Mouse (Mus musculus): ENCODE measurements at regions not wholly inside any gene's neighbourhood (a gene's known extent, or its start where the extent isn't known, plus 50 kb on each side); places are given as distances from the start of the nearest gene placed in this dataset.

DNA sequence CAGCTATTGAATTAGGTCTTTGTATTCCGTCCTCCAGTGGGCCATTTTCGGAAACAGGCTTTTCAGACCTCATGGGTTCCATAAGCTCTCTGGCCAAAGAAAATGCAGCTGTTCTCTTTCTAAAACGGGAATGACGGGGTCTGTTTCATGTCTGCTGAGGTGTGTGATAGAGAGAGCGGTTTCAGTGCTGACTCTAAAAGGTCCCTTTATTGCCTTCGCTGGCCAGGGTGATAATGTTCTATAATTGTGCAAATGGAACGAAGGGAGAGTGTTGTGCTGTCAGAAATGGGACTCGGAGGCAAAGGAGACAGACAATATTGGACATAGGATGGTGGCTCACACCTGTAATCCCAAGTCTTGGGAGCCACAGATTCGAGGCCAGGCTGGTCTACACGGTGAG lies 53.5 kb upstream of the Osbpl8 start:
- no peak for DNase-seq (ENCODE audit: low spot score)

DNA sequence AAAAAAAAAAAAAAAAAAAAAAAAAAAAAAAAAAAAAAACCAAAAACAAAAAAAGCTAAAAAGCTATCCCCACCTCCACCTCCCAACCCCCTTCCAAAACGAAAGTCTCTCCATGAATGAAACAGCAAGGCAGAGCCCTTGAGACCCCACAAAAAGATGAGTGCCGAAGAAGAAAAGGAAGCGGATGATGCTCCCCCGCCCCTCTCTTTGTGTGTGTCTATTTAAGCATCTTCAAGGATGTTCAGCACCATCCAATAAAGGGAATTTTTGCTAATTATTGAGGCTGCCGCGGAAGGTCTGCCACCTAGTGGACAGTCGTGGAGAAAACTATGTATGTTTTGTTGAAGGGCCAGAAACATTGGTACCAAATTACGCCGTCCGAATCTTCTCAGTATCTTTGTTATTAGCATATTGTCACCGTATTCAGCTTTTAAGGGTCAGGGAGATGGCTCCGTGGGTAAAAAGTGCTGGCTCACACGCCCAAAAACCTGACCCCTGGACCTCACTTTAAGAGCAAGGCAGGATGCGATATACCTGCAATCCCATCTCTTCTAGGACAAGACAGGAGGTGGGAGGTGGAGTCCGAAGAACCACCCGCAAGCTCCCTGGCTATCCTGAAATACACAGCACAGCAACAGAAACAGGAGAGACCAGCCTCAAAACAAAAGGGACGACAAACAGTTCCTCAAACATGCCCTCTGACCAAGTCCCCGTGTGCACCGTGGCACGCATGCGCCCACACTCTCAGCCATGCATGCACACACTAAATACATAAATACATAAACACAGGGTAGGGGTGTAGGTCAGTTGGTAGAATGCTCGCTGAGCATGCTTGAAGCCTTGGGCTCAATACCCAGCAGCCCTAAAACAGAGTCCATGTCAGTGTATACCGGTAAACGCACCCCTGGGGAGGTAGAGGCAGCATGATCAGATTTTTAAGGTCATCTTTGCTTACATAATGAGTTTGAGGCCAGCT lies 55.6 kb upstream of the Osbpl8 start:
- DNase-seq (ENCODE audit: low spot score): no peak

DNA sequence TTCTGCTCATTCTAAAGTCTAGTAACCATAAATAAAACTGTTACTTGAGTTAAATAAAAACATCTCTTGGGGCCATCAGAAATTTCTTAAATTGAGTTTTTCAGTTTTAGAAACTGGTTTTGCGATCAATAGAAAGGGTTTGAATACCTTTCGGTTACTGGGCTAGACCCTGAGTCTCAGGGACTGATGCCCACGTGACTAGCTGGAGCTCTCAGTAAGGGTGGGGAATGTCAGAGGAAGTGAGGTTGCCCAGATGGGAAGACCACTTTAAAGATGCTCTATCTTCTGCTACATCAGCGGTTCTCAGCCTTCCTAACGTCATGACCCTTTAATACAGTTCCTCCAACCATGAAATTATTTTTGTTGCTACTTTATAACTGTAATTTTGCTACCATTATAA lies 56.7 kb upstream of the Osbpl8 start:
- no peak for DNase-seq (ENCODE audit: low spot score)

DNA sequence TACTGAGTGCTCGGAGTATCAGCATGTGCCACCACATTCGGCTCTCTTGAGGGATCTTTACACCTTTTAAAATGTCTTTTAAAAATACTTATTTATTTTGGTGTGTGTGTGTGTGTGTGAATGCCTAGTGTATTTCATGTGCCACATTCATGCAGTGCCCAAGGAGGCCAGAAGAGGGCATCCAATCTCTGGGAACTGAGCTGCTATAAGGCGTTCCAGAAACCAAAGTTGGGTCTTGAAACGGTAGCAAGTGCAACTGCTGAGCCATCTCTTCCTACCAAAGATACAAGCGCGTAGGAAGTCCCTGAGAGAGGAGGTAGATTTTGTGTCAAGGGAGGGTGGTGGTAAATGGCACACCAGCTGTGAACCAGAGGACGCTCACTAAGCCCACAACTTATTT lies 57.2 kb upstream of the Osbpl8 start:
- no peak for DNase-seq (ENCODE audit: low spot score)

DNA sequence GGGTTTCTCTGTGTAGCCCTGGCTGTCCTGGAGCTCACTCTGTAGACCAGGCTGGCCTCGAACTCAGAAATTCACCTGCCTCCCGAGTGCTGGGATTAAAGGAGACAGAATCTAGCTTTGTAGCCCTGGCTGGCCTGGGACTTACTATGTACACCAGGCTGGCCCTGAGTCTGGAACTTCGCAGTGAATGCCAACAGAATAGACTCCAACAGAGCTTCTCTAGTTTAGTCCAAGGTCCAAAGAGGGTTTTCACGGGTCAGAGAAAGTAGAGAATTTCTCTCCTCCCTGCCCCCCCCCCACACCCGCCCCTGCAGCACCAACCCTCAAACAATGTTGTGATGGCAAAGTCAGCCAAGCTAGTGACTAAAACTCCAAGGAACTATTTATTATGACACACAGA lies 58.1 kb upstream of the Osbpl8 start:
- no peak for DNase-seq (ENCODE audit: low spot score)

DNA sequence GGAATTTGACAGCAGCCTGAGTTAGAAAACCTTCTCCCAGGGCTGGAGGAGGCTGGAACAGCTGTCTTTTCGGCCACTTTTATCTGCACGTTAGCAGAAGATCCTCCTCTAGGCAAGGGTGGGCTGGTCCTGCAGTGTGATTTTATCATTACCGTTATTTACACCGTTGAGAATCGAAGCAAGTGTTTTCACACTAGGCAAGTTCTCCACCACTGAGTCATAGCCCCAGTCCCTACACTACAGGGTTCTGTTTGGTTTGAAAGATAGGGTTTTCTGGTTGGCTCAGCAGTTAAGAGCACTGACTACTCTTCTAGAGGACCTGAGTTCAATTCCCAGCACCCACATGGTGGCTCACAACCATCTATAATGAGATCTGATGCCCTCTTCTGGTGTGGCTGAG lies 58.9 kb upstream of the Osbpl8 start:
- DNase-seq (ENCODE audit: low spot score): no peak

DNA sequence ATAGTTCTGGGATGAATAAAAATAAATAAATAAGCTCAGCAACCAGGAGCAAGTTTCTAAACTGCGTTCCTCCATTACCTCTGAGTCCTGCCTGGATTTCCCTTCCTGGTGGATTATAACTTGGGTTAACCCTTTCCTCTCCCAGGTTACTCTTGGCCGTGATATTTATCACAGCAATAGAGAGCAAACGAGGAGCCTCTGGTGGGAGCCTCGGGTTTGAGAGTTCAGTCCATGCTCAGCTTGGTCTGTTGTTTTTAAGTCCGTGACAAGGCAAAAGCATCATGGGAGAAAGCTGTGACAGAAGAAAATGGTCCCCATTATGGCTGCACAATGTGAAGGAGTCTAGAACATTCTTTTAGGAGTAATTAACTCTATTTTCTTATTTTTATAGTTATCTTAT lies 61.0 kb upstream of the Osbpl8 start:
- no peak for DNase-seq (ENCODE audit: low spot score)

DNA sequence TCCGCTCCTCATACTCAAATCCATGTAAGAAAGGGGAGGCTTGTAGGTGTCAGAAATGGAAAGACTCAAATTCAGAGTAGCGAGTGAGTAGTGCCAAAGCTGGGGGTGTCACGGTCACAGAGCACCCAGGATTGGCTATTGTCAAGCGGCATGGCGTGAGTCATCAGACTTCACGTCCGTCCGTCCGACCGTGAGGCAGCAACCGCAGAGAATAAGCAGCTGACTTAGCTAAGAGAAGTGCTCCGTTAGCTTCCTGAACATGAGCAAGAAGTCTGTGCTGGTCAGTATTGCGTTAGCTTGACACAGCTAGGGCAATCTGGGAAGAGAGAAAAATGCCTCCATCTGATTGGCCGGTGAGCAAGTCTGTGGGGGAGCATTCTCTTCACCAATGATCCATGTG lies 61.5 kb upstream of the Osbpl8 start:
- DNase-seq (ENCODE audit: low spot score): no peak

DNA sequence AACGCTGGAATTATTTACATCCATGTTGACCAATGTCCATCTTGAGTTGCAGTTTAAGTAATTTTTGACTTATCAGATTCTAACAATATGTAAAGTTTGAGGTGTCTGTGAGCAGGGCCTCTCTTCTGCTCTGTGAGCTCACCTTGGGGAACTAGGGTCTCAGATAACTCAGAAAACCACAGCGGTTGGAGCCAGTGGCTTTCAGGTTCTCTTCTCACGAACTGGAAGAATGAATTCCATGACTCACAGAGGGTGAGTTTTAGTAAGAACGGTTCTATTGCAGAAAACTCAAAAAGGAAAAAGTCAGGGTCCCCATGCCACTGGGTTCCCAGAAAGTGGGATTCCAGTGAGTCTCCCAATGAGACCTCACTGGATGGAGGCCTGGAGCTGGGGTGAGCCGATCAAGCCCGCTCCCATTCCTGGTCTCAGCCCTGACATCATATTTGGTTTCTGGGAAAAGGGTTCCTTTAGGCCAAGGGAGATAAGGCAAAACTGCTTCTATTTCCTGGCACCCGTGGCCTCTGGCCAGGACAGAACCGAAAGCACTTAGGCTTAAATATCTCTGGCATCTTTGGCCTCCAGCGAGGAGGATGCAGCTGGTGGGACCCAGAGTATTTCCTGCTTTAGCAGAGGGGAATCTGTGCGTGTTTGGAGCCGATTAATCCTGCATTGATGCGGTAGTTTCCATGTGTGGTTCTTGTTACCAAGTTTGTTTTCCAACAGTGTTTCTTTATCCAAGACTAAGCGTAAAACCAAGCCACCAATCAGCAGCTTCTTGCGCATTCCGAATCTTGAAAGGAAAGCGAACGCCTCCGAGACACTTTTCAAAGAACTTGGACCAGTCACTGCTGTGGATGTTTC lies 62.4 kb upstream of the Osbpl8 start:
- DNase-seq (ENCODE audit: low spot score): no peak

DNA sequence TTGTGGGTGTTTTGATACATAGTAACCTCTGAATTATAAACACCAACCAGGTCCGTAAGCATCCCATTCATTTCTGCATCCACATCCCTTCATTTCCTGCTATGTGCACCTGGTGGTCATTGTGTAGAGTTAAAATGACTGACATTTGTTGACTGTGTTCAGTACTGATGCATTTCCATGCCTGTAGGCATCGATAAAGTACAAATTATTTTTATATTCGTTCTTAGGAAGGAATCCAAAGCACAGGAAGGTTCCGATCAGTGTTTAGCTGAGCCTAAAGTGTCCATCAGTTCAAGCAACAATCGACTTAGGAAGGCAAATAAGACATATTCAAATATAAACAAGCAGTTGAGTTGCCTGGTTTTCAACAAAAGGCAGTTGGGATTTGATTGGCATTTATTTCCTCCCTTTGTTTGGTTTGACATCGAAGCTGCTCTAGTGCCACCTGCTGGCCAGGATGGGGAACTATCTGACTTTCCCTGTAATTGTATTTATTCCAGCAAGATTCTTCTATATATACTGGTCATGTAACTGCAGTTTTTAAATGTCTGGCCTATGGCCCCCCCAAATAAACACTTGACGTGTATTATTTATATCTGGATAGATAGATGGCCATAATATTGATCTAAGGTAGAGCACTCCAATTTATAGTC lies 64.6 kb upstream of the Osbpl8 start:
- peak; percentile 27 for DNase-seq (ENCODE audit: low spot score)

DNA sequence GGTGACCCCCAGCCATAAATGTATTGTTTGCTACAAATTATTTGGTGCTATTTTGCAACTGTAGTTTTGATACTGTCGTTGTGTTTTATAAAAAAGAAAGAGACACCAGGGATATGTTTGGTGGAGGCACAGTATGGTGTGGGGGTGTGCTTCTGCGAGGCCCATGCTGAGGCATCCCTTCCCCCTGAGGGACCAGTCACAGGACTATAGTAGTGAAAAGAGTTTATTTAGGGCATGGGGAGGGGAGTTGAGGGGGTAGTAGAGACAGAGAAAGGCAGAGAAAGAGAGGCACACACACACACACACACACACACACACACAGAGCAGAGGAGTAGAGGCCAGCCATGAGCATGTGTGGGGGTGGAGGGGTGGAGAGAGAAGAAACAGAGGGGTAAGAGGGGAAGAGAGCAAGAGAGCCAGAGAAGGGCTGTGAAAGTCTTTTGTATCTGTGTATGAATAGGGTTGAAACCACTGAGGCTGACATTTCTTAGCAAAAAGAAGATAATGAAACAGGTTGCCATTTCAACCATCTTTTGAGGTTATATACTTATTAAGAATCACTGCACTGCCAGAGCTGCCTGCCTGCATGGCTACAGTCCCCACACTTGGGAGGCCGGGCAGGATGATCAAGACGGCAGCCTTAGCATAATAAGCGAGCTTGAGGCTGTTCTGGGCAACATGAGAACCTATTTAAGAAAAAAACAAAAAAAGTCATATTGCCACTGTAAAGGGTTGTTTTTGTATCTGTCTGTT lies 65.3 kb upstream of the Osbpl8 start:
- DNase-seq (ENCODE audit: low spot score): no peak

DNA sequence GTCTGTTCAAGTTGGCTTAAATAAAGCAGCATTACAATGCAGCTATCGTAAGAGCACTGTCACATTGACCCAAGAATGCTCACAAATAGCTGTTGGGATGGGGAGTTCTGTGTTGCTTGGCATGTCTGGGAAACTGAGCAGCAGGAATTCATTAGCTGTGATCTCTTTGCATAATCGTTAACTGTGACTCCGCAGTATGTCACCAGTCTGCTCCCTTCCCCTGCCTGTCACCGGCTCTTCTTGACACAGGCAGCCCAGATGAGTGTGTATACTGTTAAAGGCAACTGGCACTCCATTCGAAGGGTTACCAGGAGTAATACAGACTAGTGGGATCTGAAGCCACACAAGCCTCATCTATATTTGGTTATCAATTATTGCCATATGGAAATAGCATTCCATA lies 67.3 kb upstream of the Osbpl8 start:
- DNase-seq (ENCODE audit: low spot score): no peak

DNA sequence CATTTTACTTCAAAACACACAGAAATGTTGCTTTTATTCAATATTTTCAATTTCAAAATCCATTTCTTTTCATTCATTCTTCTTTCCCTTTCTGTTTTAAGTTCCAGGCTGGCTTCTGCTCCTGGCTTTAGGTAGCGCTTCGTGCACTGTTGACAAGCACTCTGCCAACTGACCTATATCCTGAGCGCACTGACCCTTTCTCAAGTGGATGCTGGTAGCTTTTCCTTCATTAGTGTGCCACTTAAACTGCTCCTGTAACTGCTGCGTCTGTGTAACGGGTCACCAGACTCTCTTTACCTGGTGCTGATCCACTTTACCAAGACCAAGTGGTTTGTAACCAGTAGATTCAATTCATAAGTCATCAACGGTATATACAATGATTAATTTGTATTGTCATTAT lies 67.7 kb upstream of the Osbpl8 start:
- no peak for DNase-seq (ENCODE audit: low spot score)

DNA sequence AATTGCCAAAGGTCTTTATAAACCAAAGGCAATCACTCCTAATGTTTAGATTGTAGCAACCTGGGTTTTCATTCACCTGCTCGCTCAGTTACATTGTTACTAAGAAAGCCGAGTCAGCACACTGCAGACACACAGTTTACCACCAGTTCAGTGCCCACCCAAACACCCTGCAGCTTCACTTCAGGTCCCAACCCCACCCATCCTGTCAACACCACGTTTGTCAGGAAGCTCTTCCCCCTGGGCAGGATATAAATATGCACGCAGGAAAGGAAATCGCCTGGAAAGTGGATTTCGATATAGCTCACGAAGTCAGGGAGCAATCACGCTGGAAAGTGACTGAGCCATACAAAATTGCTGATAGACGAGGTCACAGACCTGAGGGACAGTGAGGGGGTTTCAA lies 70.1 kb upstream of the Osbpl8 start:
- peak; percentile 26 for DNase-seq (ENCODE audit: low spot score)

DNA sequence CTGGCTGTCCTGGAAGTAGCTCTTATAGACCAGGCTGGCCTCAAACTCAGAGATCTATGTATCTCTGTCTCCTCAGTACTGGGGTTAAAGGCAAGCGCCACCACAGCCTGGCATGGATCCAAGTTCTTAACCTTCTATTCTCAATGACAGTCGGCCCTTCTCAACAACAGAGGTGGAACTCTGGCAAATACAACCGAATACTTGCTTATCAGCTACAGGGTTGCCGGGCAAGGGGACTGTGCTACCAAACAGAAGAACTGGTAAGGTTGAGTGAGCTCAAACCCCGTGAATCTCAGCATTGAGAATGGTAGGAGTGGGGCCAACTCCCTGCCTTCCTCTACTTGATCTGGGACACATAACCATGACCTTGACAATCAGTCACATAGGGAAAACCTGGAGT lies 75.2 kb upstream of the Osbpl8 start:
- DNase-seq (ENCODE audit: low spot score): no peak

DNA sequence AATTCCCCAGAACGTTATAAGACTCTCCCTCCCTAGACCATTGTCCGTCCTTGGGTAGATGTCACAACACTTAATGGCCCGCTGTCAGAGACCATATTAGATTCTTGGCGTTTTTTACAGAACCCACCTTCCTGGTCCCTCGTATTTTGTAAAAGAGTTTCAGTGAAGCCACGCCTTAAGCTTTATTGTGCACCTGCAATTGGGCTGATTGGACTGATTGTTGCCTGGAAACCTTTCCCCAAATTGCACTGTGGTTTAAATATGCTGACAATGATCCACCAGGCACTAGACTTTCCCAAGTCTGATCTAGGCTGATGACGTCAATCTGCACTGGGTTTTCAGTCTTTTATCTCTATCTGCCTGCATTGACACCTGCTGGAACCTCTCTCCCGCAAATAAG lies 75.6 kb upstream of the Zdhhc17 start:
- DNase-seq (ENCODE audit: low spot score): no peak

DNA sequence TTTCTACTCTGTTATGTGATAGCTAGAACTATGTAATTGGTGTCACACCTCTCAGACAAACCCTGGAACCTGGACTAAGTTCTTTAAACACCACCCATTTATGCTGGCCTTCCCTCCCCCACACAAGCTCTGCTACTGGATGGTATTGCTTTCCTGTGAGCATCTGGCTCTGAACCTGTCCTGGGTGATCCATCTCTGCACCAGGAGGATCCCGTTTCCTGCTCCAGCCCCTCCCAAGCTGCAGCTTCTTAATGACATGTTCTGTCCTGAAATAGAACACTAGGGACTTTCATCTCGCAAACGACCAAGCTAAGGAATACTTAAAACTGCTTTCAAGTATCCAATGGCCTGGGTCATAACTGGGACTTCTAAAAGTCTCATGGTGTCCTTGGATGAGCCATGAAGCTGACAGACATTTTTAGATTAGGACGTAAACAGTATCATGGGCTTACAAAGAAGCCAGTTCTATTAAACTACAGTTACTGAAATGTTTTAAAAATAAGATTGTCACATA lies 74.4 kb upstream of the Zdhhc17 start:
- no peak for DNase-seq (ENCODE audit: low spot score)

DNA sequence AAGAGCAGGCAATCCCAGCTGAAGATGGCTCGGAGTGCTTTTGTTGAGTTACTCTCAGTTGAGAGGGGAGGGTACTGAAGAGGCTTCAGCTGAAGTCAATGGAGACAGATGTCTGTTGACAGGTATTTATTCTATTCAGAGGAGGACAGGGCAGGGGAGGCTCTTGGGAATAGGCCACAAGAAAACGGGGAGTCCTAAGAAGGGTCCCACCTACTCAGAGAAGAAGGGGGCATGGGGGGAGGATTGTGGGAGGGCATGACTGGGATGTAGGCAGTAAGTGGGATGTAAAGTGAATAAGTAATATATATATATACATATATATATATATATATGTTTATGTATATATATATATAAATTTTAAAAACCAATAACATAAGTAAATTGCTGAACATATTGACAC lies 73.9 kb upstream of the Zdhhc17 start:
- no peak for DNase-seq (ENCODE audit: low spot score)

DNA sequence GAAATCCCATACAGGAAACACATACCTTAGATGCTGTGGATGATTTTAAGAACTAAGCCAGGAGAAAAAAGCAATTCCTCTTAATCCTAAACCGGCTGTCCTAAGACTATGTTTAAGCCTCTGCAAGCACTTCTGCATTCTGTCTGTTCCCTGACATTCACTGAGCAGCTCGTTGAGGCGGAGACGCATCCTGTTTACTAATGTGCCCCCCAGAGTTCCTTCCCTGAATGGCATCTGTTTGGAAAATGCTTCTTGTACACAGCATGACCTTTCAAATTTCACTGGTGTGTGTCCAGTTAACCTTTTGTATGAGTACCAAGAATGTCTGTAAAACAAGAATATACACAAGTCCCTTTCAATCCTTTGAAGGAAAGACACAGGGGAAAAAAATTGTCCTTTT lies 73.4 kb upstream of the Zdhhc17 start:
- no peak for DNase-seq (ENCODE audit: low spot score)

DNA sequence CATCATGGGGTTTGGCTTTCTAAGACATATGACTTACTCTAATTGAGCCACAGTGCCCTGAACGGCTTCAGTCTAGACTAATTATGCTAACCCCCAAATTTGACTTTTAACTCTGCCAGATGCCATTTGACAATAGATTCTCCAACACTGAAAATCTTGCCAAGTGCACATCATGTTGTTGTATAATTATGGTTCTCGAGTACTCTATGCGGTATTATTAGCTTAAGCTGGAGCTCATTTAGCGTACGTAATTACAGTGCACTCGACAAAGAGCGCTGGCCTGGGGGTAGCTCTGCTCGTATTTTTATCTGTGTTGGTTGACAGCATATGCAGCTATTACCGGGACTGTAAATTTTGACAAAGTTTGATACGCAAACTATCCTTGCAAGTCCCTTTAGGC lies 70.4 kb upstream of the Zdhhc17 start:
- DNase-seq (ENCODE audit: low spot score): no peak

DNA sequence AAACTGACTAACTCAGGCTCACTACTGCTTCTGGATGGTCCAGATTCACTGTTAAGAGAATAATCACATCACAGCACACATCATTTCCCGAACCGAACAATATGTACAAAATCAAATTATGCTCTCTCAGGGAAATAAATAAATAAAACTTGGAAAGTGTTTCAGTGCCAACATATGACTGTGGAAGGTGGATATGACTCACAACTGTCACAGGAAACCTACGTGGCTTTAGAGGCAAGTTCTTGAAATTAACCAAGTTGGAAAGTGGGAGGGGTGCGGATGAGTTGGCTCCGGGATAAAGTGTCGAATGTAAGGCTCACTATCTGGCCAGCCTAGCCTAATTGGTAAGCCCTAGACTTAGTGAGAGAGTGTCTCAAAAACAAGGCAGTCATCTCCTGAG lies 69.1 kb upstream of the Zdhhc17 start:
- DNase-seq (ENCODE audit: low spot score): no peak

DNA sequence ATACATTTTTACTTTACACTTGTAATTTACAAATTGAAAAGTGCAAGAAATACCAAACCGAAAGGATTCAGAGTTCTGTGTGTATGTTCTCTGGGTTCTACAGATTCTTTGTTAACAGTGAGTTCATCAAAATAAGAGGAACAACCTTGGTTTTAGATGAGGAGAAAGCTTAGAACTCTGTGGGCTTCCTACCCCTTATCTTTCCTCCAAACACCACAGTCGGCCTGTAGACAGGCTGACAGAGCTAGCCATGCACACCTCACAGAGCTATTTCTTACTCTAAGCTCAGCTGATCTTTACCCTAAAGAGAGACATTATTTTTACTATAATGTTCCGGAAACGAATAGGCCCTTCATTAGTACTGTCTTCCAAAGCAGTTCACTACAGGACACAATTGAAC lies 67.7 kb upstream of the Zdhhc17 start:
- DNase-seq (ENCODE audit: low spot score): no peak

All from testis, postnatal 14 days (tissue).